In the genomic region with DNA sequence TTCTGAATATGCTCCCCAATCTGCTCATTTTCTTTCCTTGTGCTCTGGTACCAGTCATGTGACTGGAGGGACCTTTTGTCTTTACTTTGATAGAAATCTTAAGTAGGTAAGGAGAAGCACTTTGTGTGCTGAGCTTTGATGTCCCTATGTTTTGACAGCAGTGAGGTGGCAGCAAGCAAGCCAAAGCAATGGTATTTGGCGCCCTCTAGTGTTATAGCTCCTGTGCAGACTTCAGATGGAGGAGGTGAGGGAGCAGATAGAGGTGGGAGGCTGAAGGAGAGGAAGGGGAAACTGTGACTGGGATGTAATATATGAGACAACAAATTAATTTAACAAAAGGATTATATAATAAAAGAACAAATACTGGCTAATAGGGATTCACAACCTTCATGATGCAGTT, we compare ENCODE assay signal across 8 mouse cellular contexts. TPM values are rescaled to one million over a fixed set of nuclear protein-coding genes. Genes with fewer than 3 reads are reported as not detected.
DNase-seq lines count a peak whose midpoint lies in the region; ATAC-seq and TF ChIP-seq lines count a peak whose summit lies in the region.

No protein-coding gene starts in this region.

- no peak overlapping the region for H3K4me2 ChIP-seq in stomach, embryonic 16.5 days (ENCODE audit: low read depth, low read length)

- TF ChIP-seq CTCF in cortical plate, adult 2 months (IDR thresholded peaks at IDR 0.05; ENCODE audit: extremely low read depth, insufficient read depth, low read length): peak; percentile 97

- no peaks in the 10 kb centered on the region for H3K9me3 ChIP-seq in limb, embryonic 10.5 days (replicated peaks)
- H3K9me3 ChIP-seq in stomach, embryonic 16.5 days (replicated peaks; ENCODE audit: control insufficient read depth, low read length): no peaks in the 10 kb centered on the region

- no peak overlapping the region for H3K4me3 ChIP-seq in cortical plate, adult 2 months (ENCODE audit: insufficient read depth, low read length)
- H3K4me3 ChIP-seq in limb, embryonic 10.5 days: no peak overlapping the region
- H3K4me3 ChIP-seq in stomach, embryonic 16.5 days (replicated peaks; ENCODE audit: low read length): no peak overlapping the region

- DNase-seq in 416B (ENCODE audit: low read depth) (peak; percentile 87), adipocyte (ENCODE audit: low spot score) (peak; percentile 89)
- peak; percentile 59 for DNase-seq in gastrocnemius, postnatal 25 days
- peak; percentile 68 to 82 for DNase-seq in kidney, adult 8-10 months
- peak; percentile 75 for DNase-seq in limb, embryonic 10.5 days (ENCODE audit: low spot score)

- no peak overlapping the region for H3K9ac ChIP-seq in stomach, embryonic 16.5 days (ENCODE audit: low read length)

- peaks cover 2% of the 10 kb centered on the region; the same call in 1 of the 2 replicates for H3K36me3 ChIP-seq in limb, embryonic 10.5 days
- no peaks in the 10 kb centered on the region for H3K36me3 ChIP-seq in stomach, embryonic 16.5 days (ENCODE audit: control insufficient read depth, insufficient read depth, low read length)

- TF ChIP-seq POLR2A in cortical plate, adult 2 months (IDR thresholded peaks at IDR 0.05; ENCODE audit: extremely low read depth, insufficient read depth, low read length): no peak

- H3K27me3 ChIP-seq in limb, embryonic 10.5 days (ENCODE audit: low read depth, poor library complexity, severe bottlenecking): no peaks in the 10 kb centered on the region
- no peaks in the 10 kb centered on the region for H3K27me3 ChIP-seq in stomach, embryonic 16.5 days (ENCODE audit: control insufficient read depth, insufficient read depth, low read length)

- 0% methylated on average over 1 of the region's 1 CpGs for WGBS in limb, embryonic 10.5 days
- 0% methylated on average over 1 of the region's 1 CpGs for WGBS in stomach, embryonic 16.5 days

- peak; percentile 91 for ATAC-seq in monocyte, adult 5-6 weeks (replicated peaks; ENCODE audit: insufficient number of reproducible peaks, low FRiP score, low TSS enrichment, poor library complexity, severe bottlenecking)
- ATAC-seq in stomach, embryonic 16.5 days (ENCODE audit: insufficient read depth, low FRiP score): 0 out of 2 replicates have a peak, but pooled peaks have one; percentile 47

- no peak overlapping the region for H3K27ac ChIP-seq in cortical plate, adult 2 months (ENCODE audit: insufficient read depth, low read length)
- H3K27ac ChIP-seq in limb, embryonic 10.5 days: no peak overlapping the region
- no peak overlapping the region for H3K27ac ChIP-seq in stomach, embryonic 16.5 days (ENCODE audit: low read length)

- H3K4me1 ChIP-seq in cortical plate, adult 2 months (ENCODE audit: control insufficient read depth, insufficient read depth, low read length): no peaks in the 10 kb centered on the region
- H3K4me1 ChIP-seq in limb, embryonic 10.5 days: no peaks in the 10 kb centered on the region
- no peaks in the 10 kb centered on the region for H3K4me1 ChIP-seq in stomach, embryonic 16.5 days (ENCODE audit: control insufficient read depth, insufficient read depth, low read length)

RNA-seq across cellular contexts. Expression of gene Nfat5, which starts 30.9 kb away (rescaled TPM):
- 34.9 and 36.0 TPM in 2 replicates for polyA plus RNA-seq in cortical plate, adult 2 months (2012; rRNA removed)
- total RNA-seq in gastrocnemius, postnatal 25 days (2021): 10 to 100 TPM; 14.4 to 16.9 TPM
- polyA plus RNA-seq in limb, embryonic 10.5 days (2016; fragmentation: Nextera tagmentation; extraction: Ambion mirVana): 10.0 and 13.0 TPM in 2 replicates
- total RNA-seq in monocyte, adult 5-6 weeks (2017): 32.2 to 90.4 TPM (median 44.0 TPM) in 3 replicates
- 9.0 and 11.7 TPM in 2 replicates for polyA plus RNA-seq in stomach, embryonic 16.5 days (2015; fragmentation: Nextera tagmentation; extraction: Ambion mirVana)
